Mouse (Mus musculus) cerebellum, adult 9-11 months (tissue): ENCODE results near the gene Dnmt3b.
"Not testable (repeated sequence)": the region's sequence is repeated elsewhere in the genome, so short reads cannot be mapped to it uniquely, and the experiment has no call there.

ENCODE experiments used
- DNase-seq: peaks from one replicate; pipeline ENCODE4 v3.0.0; 2022

The Dnmt3b gene

DNA sequence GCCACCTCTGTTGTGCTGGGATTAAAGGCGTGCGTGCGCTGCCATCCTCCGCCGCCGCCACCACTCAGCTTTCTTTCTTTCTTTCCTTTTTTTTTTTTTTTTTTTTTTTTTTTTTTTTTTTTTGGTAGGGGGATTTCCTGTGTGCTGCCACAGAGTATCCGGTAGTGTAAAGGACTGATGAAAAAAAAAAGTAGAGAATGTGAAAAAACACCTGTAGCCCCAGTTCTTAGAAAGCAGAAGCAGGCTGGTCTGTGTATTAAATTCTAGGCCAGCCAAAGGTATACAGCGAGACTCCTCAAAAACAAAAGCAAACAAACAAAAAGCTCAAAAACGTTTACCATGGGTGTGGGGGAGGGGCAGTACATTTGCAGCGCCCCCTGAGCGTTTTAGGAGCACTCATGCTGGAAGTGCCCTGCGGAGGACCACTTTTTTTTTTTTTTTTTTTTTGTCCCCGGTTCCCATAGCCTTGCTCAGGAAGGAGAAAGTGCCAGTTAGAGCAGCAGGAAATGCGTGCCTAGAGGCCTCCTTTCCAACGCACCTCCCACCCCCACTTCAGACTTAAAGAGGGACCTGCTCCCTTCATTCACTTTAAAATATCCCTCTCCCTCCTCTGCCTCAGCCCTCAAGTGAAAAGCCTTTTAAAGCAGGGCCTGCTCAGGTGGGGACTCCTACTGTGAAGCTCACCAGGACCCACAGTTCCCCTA is 10.1 kb upstream of the Dnmt3b start:
- no peak for DNase-seq

DNA sequence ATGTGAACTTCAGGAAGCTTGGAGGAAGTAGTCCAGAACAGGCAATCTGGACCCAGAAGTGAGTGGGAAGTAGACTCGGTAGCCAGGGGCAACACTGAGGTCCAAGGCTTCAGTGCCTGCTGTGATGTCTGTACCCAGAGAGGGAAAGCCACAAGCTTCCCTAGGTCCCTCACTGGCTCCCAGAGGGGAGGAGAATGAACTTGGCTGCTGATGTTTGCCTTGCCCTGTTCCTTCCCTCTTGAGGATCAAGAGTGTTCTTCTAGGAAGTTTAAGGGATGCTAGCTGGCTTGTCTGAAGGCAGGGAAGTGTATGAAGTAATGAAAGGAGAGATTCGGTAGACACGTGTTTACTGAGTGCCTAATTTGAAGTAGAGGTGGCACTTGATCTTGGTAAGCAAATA is 6.8 kb upstream of the Dnmt3b start:
- no peak for DNase-seq

DNA sequence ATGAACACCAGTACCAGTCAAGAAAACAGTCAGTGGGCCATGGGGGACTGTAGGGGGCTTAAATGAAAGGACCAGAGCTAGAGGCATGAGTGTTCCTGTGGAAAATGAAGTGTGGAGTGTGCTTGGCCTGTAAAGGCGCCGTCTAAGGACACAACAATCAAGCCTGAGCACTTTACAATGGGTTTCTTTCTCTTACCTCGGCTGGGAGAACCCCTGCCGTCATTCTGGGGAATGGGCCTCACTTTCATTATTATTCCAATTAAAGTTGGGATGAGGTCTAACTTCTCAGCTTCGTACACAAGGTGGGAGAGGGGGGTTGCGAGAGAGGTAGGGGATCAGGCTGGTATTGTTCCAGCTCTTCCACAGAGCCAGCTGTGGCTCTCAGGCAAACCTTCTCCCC is 6.3 kb upstream of the Dnmt3b start:
- DNase-seq, result no peak

DNA sequence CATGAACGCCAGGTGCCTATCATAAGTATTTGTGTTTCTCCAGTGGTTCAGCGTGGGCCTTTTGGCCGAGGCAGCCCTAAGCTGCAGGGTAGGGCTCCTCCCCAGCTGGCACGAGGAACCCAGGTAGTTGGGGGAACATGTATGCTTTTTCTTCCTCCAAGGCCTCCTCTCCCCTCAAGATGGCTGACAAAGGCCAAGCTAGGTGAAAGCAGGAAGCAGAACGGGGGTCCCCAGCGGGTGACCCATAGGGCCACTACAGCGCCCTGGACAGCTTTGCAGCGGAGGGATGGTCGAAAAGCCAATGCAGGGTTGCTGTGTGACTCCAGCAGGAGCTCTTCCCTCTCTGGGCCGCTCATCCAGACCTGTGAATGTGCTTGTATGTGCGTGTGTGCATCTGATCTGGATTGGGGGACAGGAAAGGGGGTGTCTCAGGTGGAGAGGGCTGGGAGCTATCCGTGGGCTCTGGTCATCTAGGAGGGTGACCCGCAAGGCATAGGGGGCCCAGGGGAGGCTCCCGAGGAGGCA is 415 bp upstream of the Dnmt3b start:
- DNase-seq, result no peak

DNA sequence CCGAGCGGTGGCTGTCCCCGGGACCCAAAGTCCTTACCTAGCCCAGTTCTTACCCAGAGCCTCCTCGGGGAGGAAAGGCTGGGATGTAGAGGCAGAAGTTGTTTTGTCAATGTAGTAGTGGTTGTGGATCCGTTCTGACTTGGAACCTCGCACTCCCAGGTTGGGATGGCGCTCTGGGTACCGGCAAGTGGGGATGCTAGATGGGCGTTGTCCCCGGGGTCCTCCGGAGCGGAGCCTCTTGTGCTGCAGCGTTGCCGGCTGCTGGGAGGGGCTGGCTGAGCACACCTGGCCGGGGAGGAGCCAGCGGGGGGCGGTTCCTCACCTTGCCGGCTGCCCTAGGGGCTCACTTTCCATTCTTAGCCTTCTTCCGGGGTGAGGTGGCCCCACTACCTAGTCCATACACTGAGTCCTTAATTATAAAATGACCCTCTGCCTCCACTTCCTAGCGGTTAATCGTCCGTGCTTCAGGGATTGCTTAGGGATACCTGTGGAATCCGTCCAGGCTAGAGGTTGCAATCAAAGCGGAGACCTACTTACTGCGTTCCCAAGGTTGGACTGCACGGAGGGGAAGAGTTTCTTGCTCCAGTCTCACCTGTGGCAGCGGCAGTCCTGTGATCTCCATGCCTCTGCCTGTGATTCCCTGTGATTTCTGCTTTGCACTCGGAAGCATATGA is 901 bp downstream of the Dnmt3b start:
- peak; percentile 20 for DNase-seq

DNA sequence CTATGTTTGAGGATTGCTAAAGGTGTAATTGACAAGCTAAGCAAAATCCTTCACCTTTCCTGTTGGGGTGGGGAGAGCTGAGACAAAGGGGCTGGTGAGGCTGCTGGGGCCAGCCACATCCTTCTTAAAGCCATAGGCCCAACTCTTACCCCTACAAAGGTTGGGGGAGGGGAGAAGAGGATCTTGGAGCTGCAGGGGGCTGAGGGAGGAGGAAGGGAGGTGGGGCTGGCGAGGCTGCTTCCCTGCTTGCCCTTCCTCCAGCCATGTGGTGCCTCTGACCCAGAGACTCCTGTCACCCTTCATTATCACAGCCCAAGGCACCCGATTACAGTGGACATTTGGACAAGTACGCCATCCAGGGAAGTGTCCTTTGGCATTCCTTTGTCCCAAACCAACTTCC is 2.4 kb downstream of the Dnmt3b start:
- DNase-seq, result no peak

DNA sequence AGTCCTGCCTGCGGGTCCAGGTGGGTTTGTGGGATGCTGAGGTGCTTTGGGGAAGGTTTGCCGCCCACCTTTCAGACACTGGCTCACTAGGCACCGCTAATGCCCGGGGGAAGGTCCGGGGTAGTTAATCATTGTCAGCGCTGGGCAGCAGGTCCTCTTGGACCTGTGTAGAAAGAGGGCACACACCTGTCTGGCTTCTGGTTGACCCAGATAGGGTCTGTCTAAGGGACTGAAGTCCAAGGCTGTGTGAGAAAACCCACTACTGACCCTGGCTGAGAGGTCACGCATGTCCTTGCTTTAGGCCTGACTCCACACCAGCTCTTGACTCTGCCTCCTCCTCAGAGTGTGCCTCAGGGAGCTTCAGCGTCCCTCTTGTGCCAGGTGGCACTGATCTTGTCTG is 8.4 kb downstream of the Dnmt3b start:
- not testable (repeated sequence) for DNase-seq

DNA sequence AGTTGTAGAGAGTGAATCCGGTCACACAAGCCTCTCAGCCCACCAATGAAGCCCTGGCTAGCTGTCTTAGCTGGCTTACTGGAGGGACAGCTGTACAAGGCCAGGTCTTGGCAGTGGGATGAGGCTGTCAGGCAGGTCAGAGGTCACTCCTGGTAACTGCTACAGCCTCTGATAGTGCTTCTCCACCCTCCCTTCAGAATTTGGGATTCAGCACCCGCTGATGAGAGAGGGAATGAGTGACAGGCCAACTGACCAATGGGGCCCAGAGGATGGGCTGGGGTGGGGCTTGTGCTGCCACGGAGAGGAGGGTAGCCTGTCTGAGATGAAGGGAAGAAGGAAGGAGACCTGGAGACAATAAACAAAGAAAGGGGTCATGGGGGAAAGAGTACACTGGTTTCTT is 11.4 kb downstream of the Dnmt3b start:
- no peak for DNase-seq

DNA sequence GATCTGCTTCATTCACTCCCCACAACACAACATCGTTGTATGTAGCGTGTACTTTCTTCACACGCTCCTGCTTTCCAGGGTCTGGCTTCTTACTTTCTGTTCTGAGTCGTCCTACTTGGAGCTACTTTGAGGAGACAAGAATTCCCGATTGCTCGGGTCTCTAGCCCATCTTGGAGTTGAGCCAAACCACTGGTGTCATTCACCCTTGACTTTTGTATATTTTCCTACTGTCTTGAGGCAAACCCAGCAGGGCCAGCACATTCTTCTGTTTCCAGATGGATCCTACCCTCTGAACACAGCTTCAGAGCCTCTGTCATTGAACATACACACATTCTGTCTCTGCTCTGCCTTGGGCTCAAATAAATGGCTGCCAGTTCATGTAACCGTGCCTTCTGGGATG is 16.2 kb downstream of the Dnmt3b start:
- no peak for DNase-seq

DNA sequence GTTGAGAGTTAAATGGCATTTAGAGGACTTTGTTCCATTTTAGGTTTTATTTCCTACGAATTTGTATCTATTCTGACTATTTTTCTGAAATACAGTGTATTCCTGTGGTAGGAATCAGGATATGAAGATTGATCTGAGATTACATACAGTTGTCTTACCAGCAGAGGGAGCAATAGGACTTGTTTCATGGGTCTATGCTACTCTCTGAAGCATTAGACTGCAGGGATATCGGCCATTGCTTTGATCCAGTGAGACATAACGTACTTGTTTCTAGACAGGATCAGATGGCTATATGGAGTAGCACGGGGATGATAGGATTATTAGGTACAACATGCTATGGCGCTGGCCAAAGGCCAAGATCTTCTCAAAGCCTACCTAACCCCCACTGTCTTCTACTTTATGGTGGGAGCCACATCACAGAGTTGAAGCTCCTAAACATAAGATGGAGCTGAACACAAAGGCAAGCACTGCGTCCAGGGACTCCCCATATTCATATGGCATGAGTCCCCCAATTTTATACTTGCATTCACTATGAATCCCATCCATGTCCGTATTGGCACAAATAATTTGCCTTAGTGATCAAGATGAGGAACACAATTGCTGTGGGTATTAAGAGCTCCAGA is 19.6 kb downstream of the Dnmt3b start:
- DNase-seq, result peak; percentile 21

DNA sequence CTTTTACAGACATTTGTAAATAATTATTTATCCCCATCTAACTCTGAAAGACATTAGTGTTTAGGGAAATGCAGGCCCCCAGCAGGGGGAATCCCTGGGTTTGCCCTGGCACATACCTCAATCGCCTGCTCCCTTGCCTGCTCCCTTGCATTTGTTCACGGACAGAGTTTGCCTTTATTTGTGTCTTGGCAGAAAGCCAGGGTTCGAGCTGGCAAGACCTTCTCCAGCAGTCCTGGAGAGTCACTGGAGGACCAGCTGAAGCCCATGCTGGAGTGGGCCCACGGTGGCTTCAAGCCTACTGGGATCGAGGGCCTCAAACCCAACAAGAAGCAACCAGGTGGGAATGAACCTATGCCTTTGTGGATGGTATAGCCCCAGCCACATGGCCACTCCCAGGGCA is 20.9 kb downstream of the Dnmt3b start:
- DNase-seq, result no peak

DNA sequence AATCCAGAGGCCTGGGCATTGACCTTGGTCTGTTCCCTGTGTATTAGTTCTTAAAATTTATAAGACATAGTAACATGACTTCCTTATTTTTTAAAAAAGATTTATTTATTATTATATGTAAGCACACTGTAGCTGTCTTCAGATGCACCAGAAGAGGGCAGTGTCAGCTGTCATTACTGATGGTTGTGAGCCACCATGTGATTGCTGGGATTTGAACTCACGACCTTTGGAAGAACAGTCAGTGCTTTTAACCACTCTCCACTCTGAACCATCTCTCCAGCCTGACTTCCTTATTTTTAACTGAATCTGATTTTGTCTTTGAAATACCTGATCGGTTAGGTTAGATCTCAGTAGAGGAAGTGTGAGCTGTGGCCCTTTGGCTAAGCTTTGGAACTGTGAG is 23.4 kb downstream of the Dnmt3b start:
- no peak for DNase-seq

DNA sequence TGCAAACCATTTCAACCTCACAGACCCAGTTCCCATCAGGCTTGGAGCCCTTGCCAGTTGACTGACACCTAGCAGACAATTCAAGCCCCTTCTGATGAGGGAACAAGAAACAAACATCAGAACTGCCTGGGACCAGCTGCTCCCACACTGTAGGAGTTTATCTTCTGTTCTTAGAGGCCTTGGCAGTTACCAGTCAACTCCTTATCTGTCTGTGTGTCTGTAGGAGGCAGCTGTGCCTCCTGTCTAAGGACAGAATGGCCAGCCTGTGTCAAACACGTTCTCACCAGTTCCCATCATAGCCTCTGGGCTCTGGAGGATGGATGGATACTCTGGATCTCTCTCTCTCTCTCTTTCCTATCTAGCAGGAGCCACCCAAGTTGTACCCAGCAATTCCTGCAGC is 26.1 kb downstream of the Dnmt3b start:
- not testable (repeated sequence) for DNase-seq

DNA sequence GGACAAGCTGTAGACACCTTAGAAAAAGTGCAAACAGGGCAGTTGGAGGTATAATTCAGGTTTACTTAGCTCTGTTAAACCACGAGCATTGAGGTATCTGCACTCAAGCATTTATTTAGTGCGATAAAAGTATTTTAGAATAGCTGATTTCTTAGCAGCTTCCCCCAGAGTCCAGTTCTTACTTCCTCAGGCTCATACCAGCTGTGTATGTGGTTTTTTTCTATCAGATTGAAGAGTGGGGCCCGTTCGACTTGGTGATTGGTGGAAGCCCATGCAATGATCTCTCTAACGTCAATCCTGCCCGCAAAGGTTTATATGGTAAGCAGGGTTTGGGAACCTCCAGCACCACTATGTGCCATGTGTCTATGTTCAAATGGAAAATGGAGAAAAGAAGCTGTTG is 27.7 kb downstream of the Dnmt3b start:
- DNase-seq, result no peak

DNA sequence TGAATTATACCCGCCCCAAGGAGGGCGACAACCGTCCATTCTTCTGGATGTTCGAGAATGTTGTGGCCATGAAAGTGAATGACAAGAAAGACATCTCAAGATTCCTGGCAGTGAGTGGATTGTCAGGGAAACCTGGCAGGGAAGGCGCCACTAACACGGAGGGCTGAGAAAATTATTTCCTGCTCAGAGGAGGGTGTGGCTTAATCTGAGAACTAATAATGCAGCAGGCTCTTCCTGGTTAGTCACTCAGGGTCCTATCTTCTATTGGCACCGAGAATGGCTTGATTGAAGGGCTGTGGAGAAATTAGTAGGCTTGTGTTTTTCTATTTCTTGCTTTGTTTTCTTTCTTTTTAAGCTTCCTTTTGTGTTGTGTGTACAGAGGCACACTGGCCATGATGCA is 28.3 kb downstream of the Dnmt3b start:
- no peak for DNase-seq

DNA sequence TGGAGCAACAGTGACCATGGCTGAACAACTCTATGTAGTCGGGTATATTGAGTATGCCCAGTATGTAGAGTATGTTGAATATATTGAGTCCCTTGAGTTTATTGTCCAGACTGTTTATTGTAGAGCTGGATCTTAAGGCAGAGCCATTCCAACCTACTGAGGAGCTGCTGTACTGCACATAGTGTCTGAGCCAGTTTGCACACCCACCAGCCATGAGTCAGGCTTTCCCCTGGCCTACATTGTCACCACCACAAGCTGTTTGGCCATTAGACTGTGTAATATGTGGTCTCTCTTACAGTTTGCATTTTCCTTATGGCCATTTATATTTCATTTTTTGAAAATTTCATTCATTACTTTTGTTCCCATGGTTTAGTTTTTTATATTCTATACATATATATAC is 30.7 kb downstream of the Dnmt3b start:
- no peak for DNase-seq

DNA sequence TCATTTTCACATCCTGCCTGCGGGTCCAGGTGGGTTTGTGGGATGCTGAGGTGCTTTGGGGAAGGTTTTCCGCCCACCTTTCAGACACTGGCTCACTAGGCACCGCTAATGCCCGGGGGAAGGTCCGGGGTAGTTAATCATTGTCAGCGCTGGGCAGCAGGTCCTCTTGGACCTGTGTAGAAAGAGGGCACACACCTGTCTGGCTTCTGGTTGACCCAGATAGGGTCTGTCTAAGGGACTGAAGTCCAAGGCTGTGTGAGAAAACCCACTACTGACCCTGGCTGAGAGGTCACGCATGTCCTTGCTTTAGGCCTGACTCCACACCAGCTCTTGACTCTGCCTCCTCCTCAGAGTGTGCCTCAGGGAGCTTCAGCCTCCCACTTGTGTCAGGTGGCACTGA is 44.2 kb downstream of the Dnmt3b start:
- DNase-seq, result not testable (repeated sequence)

DNA sequence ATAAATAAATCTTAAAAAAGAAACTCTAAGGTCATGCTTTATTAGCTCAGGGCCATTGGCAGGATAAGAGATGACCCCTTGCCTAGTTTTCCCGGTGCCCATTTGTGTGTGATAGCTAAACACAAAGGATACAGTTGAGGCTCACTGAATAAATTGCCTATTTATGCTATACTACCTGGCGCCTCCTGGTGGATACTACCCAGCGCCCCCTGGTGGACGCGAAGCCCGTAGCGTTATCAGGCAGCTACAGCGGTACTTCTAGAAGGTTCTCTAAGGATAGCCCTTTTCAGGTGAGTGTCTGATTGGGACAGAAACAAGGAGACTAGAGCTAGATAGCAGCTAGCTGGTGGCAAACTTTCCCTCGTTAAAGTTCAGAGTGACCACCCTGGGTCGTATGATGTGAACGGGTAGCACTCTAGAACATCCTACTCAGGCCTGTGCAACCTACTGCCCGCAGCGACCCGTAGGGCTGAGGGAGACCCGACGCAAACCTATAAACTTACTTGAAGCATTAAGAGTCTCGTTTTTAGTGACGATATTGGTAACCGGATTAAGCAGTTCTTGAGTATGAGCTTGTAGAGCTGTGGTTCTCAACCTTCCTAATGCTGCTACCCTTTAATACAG is 45.3 kb downstream of the Dnmt3b start:
- peak; percentile 7 for DNase-seq

DNA sequence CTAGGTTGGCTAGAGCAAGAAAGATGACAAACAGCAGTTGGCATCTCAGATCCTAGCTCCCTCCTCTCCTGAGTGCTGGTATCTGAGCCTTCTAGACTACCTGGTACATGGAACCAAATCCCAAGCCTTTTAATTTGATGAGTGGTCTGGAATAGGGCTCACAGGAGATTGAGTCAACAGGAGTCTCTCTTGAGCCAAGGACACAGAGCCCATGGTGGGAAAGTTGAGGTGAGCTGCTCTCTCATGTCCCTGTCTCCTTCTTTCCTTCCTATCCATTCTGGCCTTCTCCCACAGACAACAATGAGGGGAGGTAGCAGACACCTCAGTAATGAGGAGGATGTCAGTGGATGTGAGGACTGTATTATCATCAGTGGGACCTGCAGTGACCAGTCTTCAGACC is 47.1 kb downstream of the Dnmt3b start, which contains the start of gene Dnmt3c:
Gene Dnmt3c (plus strand): TSS at position 301 of the 400 bp plus-strand sequence.
- DNase-seq, result no peak

DNA sequence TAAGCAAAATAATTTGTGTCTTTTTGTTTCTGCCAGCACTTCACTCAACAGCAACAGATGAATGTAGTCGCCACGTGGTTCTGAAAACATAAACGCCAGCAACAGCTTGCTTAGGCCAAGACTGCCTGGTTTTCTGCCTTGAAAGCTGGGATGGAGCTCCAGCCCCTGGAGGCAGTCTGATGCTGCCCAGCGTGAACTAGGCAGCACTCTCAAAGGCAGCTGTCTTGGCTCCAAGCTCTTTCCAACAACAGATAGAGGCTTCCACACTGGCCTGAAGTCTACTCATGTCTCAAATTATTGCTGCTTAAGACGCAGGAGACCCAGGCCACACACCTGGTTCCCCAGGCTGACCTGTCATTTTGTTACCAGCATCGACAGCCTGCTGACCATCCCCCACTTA is 54.1 kb downstream of the Dnmt3b start:
- DNase-seq, result no peak

DNA sequence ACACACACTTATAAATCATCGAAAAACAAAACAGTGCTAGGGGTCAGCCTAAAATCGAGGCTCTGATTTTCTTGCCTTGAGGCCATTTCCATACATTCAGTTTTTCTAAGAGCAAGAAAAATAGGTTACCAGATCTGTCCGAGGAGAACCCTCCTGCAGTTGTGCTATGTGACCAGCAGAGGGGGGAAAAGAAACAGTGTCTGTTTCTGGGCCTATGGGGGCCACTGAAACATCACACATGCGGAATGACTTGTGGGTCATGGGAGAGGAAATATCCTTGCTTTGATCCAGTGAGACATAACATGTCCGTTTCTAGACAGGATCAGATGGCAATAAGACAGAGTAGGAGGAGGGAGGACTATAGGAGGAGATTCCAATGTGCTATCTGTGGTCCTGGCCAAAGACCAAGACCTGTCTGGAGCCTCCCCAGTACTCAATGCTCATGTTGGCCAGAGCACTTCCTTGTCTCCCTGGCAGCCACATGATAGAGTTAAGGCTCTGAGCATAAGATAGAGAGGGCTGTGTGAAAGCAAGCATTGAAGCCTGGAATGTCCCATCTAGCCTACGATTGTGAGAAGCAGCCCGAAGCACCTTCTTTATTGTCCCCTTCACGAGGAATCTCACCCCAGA is 61.6 kb downstream of the Dnmt3b start:
- peak; percentile 14 for DNase-seq

DNA sequence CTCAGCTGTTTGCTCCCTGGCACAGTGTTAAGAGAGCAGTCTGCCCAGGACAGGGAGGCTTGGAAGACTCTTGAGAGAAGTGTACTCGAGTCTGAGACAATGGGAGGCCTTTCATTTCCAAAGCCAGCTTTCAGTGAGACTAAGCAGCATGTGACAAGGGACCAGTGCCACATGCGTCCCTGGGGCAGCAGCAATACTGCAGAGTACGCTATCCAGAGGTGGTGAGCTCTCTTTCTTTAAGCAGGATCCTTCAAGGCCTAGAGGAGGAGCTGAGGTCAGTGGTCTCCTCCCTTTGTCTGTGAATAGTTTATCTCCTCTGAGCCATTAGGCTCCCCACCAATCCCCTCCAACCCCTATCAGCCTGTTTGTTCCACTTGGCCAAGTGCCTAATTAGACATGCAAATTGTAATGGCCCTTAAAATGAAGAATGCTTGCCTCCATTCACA is 63.4 kb downstream of the Dnmt3b start:
- no peak for DNase-seq

DNA sequence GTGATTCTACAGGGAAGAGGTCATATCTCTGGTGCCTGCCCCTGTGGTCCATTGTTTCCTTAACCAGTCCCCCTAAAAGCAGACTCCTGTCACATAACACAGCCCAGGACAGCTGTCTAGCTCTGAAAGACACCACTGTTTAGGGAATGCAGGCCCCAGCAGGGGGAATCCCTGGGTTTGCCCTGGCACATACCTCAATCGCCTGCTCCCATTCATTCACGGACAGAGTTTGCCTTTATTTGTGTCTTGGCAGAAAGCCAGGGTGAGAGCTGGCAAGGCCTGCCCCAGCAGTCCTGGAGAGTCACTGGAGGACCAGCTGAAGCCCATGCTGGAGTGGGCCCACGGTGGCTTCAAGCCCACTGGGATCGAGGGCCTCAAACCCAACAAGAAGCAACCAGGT is 64.0 kb downstream of the Dnmt3b start:
- peak; percentile 56 for DNase-seq
